27 mouse cellular contexts compared by ENCODE assay signal in the genomic region with DNA sequence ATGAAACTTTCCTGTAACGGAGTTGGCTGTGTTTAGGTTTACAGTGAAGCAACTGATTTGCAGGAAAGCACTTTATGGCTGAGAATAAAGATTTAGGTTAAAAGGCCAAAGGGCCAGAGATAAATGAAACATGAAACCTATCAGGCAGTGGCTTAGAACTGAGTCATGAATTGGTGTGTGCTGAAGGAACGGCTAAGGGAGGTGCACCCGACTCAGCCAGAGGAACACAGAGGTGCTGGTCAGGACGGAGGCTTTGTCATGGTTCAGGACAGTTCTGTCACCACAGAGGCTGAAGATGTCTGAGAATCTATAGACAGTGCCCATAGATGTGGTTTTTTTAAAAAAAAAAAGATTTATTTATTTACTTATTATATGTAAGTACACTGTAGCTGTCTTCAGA.
"Had no signal": no experiment of that assay in that cellular context is flagged by ENCODE, and none has a peak within 500 bp of the region (broad histone marks: within the 10 kb centered on the region; RNA-seq: fewer than 3 reads in every experiment).

No protein-coding gene starts in this region.

- H3K4me3 ChIP-seq: gastrocnemius, adult 2 months; heart, embryonic 10.5 days; heart, embryonic 12.5 days; hindbrain, embryonic 10.5 days; hindbrain, embryonic 12.5 days; kidney, embryonic 15.5 days; limb, embryonic 12.5 days; liver, embryonic 13.5 days had no signal

- H3K4me2 ChIP-seq: heart, embryonic 12.5 days; hindbrain, embryonic 12.5 days; hindbrain, embryonic 14.5 days; kidney, embryonic 15.5 days; limb, embryonic 12.5 days; liver, embryonic 11.5 days; liver, embryonic 13.5 days had no signal

- H3K9ac ChIP-seq: heart, embryonic 12.5 days; hindbrain, embryonic 12.5 days; hindbrain, embryonic 14.5 days; kidney, embryonic 15.5 days; limb, embryonic 12.5 days; liver, embryonic 13.5 days had no signal

- H3K36me3 ChIP-seq: heart, embryonic 12.5 days; liver, embryonic 13.5 days had no signal

- H3K9me3 ChIP-seq: heart, embryonic 10.5 days; heart, embryonic 12.5 days; hindbrain, embryonic 10.5 days; hindbrain, embryonic 12.5 days; kidney, embryonic 15.5 days; limb, embryonic 12.5 days; liver, embryonic 13.5 days had no signal

- ATAC-seq: hindbrain, embryonic 16.5 days; inflammation-experienced regulatory T-cells, adult 6 months had no signal

- H3K27ac ChIP-seq: gastrocnemius, adult 2 months; heart, embryonic 10.5 days; hindbrain, embryonic 10.5 days; hindbrain, embryonic 12.5 days; hindbrain, embryonic 14.5 days; kidney, embryonic 15.5 days; kidney, postnatal 0 days; limb, embryonic 12.5 days; liver, embryonic 13.5 days had no signal

- H3K27me3 ChIP-seq: heart, embryonic 12.5 days; hindbrain, embryonic 12.5 days; kidney, embryonic 15.5 days; limb, embryonic 12.5 days; liver, embryonic 13.5 days had no signal

- DNase-seq: gastrocnemius, adult 2 months; gastrocnemius, postnatal 10 days; gastrocnemius, postnatal 25 days; heart, adult 18-20 months; heart, postnatal 10 days; heart, postnatal 4 days; kidney, adult 11 months; kidney, adult 2 months; kidney, adult 9 months; kidney, postnatal 14 days; kidney, postnatal 36 days; layer of hippocampus, adult 9-11 months; layer of hippocampus, postnatal 36 days; left cerebral cortex, postnatal 4 days; liver; liver, embryonic 13.5 days had no signal
